Mouse (Mus musculus) frontal cortex, postnatal 14 days (tissue): Measurements from ENCODE around the gene Zfp592.

Experiments used
- DNase-seq, 2 experiments: peaks; one replicate each; pipeline ENCODE4 v3.0.0; 2022; ENCODE audit warnings: low spot score in 2 of 2

Zfp592 gene

DNA sequence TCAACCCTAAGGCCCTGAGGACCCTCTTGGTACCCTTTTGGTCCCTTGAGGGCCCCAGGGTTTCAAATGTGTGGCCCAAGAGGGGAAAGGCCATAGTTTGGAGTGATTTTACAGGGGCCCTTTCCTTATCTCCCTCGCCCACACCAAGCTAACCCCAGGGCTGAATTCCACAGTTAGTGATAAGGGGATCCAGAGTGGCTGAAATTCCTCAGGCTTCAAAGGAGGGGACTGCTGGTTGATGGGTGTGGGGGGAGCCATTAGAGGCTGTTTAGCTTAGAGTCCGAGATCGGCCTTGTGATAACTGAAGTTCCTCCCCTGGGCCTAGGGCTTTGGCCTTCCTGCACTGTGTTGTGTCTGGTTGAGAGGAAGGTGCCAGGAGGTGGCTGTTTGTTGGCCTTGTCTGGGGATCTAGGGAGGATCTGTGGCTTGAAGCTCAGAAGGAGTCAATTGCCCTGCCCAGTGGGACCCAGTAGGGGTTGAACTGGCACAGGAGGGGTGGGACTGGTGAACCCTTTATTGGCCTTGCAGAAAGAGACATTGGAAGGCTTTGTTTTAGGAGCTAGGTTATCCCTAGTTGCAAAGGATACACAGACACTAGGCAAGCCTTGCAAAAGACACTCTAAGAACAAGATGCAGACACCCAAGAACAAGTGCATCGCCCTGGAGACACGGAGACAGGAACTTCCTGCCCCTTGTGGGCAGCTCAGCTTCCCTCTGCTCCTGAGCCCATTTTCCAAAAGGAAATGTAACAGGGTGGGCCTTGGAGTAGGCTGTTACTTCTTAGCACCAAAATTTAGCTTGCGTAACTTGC, 64.6 kb downstream of the Zfp592 start:
- DNase-seq = no peak

DNA sequence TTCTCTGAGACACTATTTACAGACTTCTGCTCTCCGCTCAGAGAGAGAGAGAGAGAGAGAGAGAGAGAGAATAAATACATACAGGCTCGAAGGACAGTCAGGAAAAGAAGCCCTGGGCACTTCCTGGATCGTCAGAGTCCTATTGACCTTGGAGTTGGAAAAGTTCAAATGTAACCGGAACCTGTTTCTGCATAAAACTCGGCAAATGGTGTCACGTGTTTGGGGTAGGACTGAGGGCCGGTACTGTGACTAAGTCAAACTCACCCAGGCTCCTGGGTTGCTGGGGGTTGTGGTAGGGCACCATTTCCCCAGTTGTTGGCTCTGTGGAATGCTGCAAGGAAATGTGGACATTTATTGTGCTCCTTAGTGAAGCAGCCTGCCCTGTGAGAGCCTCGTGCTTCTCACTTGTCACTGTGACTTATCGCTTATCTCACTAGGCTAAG, 65.3 kb downstream of the Zfp592 start:
- no peak for DNase-seq

DNA sequence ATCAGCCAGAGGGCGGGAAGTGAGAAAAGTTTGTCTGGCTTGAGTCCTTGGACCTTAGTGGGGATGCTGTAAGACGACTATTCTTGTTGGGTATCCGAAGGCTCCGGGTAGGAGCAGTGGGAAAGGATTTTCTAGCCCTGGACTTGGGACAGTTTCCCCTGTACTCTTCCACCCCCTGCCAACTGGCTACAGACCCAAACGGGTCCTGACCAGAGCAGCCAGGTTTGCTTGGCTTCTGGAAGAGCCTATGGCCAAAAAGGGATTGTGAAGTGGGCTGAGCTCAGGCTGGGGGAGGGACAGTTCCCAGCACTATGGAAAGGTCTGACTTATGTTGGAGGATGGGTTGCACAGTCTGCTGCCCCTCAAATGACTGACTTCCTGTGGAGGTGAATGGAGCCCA, 65.9 kb downstream of the Zfp592 start:
- DNase-seq = no peak

DNA sequence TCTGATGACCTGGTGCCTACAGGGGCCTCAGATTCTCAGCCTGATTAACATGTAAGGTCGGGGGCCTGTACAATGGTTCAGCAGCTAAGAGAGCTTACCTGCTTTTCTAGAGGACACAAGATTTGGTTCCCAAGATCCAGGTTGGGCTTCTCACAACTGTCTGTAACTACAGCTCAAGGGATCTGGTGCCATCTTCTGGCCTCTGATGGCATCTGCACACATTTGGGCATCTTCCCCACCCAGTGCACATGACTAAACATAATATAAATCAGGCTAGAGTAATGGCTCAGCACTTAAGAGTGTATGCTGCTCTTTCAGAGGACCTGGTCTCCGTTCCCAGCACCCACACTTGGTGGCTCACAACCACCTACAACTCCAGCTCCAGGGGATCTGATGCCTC, 67.4 kb downstream of the Zfp592 start:
- DNase-seq = no peak

DNA sequence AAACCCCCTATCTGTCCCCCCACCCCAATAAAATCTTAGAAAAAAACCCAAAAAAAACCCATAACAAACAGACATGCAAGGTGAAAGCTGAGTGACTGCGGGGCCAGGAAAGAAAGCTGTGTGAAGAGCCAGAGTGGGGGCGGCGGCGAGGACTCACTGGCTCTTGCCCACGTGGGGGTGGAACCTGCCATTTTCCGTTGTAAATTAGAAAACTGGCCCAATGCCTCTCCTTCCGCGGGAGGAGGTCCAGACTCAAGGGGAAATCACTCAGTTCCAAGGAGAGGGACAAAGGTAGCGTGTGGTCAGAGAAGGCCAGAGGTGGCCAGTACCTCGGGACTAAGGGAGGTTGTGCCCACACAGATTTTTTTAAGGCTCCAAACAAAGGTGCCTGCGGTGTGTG, 68.5 kb downstream of the Zfp592 start:
- no peak for DNase-seq

DNA sequence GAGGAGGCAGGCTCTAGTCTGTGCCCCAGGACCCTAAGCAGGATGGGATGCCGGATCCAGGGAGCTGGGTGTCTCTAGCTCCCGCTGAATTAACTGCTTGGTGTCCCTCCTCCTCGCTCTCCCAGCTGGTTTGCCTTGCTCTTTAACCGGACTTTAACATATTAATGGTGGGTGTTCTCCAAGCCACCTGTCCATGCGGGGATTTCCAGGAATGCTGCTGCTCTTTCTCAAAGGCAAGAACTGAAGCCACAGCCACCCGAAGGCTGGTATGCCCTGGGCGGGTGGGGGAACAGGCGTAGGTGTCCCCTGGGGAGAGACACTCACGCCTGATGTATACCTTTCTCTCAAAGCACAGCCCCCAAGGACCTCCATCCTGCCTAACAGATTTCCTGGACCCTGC, 69.9 kb downstream of the Zfp592 start:
- DNase-seq = no peak

DNA sequence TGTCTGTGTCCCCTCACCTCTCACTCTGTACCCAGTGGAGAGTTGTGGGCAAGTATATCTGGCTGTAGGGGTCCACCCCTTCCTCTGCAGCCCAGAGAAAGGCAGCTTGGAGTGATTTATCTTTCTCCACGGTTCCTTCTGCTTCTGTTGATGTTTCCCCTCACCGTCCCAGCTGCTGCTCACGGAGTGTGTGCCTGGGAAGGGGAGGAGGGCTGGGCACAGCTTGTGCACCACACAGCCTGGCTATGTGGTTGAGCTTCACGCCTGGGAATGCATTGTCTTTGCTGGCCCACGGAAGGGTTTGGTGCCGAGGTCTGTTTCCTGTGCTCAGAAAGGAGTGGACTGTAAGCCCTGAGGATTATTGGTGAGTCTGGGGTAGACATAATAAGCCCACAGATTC, 73.2 kb downstream of the Zfp592 start:
- DNase-seq = no peak

DNA sequence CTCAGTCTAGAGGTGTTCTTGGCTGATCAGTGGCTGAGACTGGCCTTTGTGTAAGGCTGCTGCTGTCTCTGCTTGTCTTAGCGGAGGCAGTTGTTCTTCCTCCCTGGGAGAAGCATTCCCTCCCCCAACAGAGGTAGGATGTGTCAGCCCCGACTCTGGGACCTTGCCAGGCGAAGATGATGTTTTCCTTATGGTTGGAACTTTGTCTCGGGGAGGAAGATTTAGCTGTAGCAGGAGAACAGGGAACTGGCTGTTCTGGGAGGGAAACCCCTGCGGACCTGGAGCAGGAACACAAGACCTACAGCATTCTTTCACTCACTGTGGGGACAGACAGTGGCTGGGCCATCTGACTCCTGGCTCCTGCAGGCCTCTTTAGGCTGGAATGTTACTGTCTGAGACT, 79.0 kb downstream of the Zfp592 start:
- DNase-seq = no peak

DNA sequence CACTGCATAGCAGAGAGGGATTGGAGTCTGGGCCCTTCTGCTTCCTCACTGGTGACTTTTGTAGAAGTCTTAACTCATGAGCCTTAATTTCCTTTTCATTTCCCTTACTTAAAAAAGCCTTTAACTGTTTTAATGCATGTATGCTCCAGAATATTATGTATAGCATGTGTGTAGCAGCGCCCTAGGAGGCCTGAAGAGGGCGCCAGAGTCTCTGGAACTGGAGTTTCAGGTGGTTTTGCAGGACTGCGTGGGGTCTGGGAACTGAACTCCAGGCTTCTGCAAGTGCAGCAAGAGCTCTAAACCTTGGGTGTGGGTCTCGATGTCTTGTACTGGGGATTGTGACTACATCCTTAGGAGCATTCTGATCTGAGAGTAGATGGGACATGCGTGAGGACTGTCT, 79.8 kb downstream of the Zfp592 start:
- no peak for DNase-seq

DNA sequence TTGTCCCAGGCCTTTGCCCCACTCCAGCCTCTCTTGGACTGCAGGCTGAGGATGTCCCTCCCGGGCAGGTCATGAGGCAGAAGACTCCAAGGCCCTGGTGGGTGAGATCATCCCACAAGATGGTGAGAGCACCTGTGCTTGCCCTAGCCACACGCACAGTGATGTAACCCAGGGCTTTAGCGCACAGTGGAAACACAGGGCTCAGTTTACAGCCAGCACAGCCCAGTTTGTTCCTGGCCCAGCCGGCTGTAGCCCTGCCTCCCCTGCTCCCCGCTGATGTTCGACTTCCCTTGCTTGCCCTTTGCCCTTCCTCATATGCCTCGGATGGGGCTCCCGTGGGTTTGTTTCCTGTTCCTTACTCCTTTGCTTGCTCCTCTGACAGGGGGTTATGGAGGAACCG, 81.1 kb downstream of the Zfp592 start:
- DNase-seq = no peak

DNA sequence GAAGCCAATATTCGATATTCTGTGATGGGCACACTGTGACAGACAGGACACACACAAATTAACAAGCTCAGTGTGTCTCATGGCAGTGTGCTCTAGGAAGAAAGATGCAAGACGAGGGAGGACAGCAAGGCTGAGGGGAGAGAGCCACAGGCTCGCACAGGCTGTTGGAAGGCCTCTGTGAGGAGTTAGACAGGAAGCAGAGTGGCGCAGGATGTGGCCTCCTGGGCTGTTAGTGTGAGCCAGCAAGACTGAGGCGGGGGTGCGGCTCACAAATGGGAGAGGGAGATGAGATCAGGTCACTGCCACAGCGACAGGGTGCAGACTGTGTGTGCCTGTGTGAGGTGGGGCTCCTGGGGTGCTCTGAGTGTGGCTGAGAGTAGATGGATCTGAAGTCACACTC, 81.8 kb downstream of the Zfp592 start:
- no peak for DNase-seq

DNA sequence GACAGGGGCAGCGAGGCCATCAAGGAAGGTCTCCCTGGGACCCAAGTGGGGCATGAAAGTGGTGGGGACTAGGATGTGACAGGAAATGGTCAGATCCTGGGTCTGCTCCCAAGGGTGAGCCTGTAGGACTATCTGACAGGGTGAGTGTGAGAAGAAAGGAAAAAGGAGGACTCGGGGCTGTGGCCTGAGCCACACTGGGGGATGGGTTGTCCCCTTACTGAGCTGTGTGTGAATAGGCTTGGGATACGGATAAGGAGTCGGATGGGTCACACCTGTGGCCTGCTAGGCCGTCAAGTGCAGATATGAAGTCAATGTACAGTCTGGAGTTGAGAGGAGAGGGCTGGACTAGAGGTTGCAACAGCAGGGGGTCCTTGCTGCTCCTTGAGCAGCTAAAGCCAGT, 82.3 kb downstream of the Zfp592 start:
- no peak for DNase-seq

DNA sequence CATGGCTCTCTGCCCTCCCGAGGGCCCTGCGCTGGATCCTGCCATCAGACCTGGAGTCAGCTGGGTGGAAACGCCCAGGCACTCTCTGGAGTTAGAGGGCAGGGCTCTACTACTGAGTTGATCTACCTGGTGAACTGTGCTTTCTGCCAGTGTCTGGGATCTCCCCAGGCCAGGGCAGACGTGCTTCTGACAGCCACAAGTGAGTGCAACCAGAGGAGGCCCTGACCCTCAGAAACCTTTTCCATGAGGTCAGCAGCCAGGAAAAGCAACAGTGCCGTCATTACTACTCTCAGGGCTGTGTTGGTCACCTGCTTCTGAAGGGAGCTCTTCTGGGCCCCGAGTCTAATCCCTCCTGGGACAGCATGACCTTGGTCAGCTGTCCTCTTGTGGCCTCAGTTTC, 83.5 kb downstream of the Zfp592 start:
- no peak for DNase-seq

DNA sequence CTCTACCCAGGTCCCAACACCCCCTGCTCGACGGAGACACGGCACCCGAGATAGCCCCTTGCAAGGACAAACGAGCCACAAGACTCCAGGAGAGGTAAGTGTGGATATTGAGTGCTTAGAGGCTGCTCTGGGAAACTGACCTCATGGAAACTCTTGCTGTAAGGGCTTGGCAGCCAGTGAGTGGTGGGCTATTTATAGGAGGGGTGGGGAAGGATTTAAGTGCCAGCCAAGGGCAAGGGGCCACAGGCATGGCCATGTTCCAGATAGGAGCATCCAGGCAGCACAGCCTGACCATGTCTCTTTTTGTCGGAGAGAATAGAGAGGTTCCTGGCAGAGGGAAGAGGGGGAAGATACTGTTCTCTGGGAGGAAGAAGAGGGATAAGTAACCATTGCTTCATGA, 85.3 kb downstream of the Zfp592 start:
- DNase-seq = no peak

DNA sequence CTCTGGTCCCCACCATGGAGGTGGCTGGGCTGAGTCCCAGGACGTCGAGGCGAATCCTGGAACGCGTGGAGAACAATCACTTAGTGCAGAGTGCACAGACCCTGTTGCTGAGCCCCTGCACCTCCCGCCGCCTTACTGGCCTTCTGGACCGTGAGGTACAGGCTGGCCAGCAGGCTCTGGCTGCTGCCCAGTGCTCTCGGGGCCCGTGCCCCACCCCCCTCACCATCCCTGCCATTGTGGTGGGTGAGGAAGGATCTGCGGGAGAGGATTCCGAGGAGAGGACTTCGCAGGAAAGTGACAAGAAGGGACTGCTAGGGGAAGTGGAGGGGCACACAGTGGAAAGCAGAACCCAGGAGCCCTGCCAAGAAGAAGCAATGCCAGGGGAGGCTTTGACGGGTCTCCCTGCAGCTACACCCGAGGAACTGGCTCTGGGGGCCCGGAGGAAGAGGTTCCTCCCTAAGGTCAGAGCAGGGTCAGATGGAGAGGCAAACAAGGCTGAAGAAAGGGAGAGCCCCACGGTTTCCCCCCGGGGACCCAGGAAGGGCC, 100.0 kb downstream of the Zfp592 start:
- no peak for DNase-seq

DNA sequence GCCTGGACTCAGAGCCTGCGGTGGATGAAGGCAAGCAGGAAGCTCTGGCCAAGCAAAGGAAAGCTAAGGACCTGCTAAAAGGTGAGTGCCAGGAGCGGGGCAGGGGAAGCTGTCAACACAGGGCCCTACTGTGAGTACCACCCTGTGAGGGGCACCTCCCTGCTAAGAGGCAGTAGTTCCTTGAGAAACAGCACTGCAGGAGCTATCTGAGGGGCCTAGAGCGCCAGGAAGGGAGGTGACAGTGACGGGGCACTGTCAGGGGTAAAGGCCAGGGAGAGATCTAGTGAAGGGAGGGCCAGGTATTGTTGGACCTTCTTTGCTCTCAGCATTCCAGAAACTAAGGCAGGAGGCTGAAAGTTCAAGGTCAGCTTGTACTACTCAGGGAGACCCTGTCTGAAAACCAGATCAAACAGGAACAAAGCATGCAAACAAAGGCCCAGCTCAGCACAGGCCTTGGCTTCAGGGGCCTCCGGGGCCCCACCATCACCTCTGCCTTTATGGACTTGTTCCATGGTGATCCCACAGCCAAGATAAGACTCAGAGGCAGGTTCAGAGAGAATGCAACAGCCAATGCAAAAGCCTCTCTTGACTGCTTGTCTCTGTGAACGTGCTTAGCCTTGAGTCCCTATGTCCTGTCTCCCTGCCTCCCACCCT, 100.8 kb downstream of the Zfp592 start:
- DNase-seq = no peak
